Mouse (Mus musculus) adipocyte (in vitro differentiated cells): ENCODE data around the gene Tapbpl.
"Not testable (repeated sequence)": the region's sequence is repeated elsewhere in the genome, so short reads cannot be mapped to it uniquely, and the experiment has no call there.

Experiments
- DNase-seq: peaks from one replicate; pipeline ENCODE4 v3.0.0-alpha.2; 2016; ENCODE audit warnings: low spot score

Gene Tapbpl

DNA sequence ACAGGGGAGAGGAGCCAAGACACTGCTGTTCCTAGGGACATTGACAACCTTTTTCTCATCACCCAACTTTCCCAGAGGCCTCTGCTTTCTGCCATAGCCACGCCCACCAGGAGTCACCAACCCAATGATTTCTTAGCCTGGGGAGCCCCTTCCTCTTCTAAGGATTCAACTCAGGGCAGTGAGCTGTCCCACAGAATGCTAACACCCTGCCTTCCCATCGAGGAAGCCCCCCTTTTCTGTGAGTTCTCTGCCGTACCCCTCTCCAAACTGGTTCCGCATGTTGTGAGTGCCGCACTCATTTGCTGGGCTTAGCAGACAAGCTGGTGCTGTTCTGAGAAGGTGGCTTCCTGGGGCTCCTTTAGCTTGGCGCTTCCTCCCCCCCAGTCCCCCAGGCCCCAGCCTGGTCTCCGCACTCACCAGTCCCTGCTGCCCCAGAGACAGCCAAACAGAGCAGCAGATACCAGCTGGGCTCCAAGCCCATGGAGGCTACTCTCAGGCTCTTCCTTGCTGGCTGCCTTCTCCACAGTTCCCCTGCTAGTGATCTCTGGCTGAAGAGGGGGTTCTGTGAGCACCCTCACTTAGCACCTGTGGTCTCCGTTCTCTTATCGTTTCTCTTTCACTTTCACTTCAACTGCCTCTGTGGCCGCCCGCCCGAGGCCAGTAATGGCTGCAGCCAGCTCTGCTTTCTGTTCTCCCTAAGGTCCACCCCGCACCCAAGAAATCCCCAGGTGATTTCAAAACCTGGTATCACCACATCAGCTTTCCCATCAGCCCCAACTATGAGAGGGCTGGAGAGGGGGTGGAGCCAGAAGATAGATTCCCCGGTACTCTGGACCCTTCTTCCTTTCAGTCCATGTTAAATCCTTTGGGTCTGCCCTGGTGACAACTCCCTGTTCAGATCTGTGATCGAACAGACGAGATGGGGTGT lies at the start of gene Tapbpl:
TSS of gene Tapbpl (minus strand) at position 744 of the 928 bp plus-strand sequence.
- peak; percentile 76 for DNase-seq

DNA sequence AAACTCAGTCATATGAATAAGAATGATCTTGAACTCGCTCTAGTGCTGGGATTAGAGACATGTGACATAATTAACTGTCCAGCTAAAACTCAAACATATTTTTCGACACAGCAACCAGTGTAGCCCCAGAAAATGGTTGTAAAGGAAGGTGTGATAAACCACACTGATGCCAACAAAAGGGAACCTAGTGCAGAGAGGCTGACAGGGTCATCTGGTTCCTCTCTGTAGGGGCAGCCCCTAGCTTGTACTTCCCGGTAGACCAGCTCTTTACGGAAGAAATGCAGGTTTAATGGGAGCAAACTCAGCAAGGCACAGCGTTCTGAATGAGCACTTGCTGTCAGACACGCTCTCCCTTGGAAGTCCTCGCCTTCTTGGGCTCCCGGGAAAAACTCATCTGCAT lies 48.1 kb upstream of the Tapbpl start:
- no peak for DNase-seq

DNA sequence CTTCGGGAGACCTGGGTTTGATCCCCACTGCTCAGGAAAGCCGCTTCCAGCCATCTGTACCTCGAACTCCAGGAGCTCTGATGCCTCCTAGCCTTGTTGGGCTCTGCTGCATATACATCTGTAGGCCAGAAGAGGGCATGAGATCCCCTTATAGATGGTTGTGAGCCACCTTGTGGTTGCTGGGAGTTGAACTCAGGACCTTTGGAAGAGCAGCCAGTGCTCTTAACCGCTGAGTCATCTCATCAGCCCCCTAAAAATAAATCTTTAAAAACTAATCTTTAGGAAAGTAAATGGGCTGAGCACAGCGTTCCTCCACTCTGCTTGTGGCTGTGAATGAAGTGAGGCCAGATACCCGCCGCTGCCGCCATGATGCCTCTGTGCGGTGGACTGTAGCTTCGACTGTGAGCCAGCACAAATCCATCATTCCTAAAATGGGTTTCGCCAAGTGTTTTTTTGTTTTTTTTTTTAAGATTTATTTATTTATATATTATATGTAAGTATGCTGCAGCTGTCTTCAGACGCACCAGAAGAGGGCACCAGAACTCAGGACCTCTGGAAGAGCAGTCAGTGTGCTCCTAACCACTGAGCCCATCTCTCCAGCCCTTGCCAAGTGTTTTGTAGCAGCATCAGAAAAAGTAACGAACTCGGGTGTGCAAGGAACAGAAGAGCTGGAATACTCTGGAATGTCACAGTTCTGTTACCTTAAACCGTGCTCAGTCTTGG lies 43.3 kb upstream of the Tapbpl start:
- peak; percentile 76 for DNase-seq

DNA sequence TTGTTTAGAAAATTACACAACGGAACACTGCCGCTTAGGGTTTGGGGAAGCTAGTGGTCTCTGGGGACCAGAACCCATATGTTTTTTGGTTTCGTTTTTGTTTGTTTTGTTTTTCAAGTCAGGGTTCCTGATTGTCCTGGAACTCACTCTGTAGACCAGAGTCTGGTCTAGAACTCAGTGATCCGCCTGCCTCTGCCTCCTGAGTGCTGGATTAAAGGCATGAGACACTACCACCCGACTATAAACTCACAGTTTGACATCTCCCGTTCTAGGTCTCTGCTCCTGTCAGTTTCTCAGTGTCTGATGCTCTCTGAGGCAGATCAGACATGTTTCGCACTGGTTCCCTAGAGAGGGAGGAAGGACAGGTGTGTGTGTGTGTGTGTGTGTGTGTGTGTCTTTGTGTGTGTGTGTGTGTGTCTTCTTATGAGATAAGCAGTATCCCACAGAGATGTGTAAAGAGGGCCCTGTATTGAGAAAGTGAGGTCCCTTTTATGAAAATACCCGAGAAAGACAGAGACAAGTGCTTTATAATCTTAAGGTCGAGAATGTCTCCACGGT lies 40.6 kb upstream of the Tapbpl start:
- peak; percentile 24 for DNase-seq

DNA sequence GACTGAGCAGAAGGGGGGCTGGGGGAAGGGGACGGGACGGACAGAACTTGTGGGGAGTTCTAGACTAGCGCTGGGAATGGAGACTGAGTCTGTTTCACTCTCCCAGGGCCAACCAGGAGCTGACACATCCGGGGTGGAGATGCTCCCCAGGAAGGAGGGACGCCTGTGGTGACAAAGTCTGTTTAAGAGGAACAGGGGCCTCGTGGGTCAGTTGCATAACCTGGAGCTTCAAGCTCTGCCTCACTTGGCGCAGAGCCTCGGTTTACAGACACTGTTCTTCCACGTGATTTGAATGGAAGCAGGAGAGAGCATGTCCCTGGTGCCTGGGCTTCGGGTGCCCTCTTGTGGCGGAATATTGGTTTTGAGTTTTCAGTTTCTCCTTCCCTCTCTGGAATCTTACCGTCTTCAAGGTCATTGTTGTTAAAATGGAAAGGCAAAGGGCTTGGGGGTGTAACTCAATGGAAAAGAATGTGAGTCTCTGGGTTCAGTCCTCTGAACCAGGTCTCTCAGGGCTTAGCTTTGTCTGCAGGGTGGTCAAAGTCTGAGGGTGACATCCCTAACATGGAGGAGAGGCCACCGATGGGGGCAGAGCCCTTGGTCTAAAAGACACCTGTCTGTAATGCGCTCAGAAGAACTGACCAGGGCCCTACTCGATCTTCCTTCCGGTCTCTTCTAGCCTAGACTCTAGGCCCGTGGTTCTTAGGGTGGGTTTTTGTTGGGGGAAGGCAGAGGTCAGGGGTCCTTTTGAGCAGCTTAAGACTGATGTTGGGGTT lies 40.0 kb upstream of the Tapbpl start:
- DNase-seq, result peak; percentile 100

DNA sequence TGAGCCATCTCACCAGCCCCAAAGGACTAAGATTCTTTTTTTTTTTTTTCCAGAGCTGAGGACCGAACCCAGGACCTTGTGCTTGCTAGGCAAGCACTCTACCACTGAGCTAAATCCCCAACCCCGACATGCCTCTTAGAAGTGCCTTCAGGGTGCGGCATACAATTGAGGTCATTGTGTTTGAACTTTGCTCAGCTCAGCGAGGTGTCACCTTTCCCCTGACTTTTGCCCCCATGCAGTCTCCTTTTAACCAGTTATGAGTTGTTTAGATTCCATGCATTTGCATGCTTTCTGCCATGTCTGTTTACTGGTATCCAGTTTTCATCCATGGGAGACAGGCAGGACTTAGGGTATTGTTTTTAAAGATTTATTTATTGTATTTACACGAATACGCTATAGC lies 37.1 kb upstream of the Tapbpl start:
- DNase-seq, result no peak

DNA sequence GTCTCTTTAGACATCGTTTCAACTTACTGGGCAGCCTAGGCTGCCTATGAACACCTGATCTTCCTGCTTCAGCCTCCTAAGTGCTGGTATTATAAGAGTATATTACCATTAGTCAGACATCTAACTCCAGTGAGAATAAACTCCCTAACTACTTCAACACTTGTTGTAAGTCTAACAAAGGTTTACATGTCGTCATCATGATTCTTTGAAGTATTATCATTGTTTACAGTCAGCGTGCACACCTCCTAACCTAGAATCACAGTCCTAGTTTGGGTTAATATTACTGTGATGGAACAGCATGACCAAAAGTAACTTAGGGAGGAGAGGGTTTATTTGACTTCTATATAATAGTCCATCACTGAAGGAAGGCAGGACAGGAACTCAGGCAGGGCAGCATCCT lies 35.8 kb upstream of the Tapbpl start:
- DNase-seq, result no peak

DNA sequence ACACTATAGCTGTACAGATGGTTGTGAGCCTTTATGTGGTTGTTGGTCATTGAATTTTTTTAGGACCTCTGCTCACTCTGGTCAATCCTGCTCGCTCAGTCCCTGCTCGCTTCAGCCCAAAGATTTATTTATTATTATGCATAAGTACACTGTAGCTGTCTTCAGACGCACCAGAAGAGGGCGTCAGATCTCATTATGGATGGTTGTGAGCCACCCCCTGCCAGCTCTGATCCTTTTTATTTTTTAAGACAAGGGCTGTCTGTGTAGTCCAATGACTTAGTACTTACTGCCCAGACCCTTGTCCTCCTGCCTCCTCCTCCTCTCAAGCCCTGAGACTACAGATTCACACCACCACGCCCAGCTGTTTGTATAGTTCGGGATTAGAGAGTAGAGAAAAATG lies 34.9 kb upstream of the Tapbpl start:
- not testable (repeated sequence) for DNase-seq

DNA sequence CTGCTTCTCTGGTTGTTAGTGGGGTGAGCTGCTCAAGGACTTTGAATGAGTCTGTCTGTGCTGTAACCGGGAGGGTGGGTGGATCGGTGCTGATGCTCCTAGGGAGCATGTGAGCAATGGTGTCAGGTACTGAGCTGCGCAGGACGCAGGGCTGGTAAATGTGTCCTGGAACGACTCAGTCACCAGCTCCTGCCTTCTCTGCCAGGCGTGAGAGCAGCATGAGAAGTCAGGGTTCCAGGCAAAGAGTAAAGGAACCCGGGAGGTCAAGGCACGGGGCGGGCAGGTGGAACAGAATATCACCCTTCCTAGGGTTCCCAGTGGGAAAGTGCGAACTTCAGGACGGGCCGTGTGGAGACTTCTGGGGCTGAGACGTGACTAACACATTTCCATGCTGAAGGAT lies 34.4 kb upstream of the Tapbpl start:
- no peak for DNase-seq

DNA sequence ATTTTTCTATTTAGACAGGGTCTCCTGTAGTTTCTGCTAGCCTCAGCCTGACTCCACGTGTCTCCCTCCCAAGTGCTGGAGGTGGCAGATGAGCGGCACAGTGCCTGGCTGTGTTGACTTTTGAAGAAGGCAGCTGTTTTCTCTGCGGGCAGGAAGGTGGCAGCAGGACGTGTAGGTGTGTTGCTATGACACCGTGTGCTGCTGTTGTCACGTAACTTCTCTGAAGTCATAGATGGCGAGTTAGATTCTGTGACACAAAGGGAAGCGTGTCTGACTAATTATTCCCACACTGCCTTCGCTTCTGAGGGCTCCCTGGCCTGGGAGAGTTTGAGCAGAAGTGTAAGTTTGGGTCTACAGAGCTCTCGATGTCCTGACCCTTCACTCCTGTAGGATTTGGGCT lies 33.6 kb upstream of the Tapbpl start:
- no peak for DNase-seq

DNA sequence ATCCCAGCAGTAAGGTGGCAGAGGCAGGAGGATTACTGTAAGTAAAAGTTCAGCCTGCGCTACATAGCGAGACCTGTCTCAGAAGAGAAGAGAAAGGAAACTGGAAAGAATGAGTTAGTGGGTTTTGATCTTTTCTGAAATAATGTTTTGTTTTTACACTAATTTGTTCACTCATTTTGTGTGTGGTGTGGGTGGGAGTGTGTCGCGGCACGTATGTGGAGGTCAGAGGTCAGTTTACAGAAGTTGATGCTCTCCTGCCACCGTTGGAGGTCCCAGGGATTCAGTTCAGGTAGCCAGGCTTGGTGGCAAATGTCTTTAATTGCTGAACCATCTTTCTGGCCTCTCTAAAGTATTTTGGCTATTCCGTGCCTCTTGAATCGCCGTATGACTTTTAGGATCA lies 32.6 kb upstream of the Tapbpl start:
- no peak for DNase-seq

DNA sequence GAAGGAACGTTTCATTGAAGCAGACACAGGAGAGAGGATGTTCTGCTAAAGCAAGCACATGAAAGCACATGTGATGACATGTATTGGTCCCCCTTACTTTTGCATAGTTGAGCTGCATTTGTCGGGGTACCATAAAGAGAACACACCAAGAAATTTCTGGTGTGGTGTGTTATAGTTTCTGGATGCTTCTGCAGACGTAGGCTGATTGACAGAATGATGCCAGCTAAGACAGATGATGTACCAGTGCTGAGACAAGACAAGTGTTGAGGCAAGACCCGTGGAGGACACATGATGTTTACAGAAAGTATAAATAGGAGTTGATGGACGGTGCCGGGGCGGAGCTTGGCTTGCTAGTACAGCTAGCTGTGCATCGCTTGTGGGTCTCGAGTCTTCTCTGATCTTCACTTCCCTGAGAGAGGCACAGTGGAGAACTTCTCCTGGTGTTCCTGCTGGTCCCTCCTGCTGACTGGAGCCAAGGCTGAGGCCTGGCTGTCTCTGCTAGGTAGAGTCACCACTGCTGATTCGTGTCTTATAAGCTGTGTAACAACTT lies 28.4 kb upstream of the Tapbpl start:
- DNase-seq, result no peak

DNA sequence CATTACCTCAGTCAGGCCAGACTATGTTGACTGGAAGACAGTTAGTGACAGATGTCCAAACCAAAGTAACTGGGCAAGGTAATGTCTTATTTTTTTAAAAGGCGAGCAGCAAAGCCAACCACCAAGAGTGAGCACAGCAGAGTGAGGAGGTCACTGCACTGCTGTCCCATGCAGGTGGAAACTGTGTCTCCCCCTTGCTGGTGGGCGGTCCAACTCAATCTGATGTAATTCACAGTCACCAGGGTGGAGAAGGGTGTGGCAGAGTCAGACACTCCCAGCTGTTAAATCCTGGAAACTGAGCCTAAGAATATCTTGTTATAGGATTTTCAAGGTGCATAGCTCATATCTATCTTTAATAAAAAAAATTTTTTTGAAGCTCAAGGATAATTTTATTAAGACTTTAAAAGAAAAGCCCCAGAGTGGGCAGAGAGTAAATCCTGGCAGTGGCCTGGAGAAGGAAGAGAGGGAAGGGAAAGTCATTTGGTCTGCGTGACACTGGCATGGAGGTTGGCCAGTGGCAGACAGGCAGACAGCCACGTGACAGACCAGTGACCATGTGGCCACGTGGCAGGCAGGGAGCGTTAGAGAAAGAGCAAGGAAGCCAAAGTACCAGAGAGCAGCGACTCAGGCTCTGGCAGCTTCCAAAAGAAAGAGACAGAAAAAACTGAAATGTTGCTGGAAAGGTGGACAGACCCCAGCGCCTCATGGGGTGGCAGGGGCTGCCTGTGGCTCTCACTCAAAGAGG lies 24.7 kb upstream of the Tapbpl start:
- DNase-seq, result no peak

DNA sequence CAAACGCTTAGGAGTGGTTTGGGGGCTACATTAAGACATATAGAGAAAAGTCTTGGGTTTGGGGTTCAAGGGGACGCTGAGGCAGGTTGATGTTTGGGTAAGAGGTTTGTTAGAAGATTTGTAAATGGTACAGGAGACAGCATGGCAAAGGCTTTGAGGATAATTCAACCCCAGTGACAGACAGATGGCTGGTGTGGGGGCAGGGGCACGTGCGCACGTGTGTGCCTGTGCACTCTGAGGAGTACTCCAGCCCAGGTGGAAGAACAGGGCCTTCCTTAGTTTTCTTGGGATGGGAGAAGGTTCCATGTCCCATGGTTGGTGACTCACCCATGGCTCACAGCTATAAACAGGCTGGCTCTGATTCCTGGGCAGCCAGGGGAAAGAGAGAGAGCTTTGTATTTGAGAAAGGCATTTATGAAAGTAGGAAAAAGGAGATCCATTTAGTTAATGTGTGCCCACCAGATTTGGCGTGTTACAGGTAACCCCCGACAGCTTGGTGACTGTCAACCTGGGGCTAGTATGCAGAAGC lies 23.9 kb upstream of the Tapbpl start:
- no peak for DNase-seq

DNA sequence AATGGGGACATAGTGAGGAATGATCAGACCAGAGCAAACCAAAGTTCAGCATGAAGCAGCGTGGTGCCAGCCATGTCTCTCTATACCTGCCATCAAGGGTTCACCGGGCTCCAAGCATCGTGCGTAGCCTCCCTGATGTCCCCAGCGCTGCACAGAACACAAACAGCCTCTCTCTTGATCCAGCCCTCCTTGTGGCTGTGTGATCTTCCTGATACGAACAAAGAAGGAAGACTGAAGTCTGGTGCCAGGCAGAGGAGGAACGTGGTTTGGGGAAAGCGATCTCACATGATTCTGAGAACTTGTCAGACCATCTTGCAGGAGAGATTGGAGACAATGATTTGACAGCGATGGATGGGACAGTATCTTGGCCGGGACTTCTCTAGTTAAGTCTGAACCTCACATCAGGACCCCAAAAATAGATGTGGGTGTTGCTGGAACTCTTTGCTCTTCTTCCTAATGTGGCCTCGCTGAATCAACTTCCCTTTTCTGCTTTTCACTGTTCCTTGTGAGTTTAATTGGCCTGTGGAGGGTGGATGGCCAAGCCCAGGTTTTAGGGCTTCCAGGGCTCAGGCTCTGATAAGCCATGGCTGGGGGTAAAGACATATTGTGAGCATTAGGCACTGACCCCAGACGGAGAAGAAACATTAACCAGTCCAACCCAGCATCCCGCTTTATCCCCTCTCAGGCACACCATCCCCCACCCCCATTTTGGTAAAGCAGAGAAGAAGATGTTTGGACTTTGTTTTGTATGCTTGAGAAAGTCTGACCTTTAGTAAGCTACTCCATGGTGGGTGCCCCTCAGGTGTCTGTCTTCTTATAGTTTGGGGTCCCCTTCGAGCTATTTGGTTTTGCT lies 22.4 kb upstream of the Tapbpl start:
- DNase-seq, result no peak

DNA sequence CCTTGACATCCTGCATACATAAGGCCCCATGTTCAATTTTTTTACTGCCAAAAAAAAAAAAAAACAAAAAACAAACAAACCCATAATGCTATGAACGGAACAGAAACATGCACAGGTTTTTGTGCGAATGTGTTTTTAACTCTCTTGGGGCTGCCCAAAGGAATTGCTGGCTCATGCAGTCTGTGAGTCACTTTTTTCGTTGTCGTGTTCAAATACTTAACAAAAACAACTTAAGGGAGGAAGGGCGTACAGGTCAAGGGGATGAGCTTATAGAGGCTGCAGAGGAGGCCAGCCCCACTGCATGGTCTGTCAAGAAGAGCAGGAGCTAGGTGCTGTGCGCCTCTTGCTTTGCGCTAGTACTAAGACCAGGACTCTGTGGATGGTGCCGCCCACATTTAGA lies 21.1 kb upstream of the Tapbpl start:
- DNase-seq, result no peak

DNA sequence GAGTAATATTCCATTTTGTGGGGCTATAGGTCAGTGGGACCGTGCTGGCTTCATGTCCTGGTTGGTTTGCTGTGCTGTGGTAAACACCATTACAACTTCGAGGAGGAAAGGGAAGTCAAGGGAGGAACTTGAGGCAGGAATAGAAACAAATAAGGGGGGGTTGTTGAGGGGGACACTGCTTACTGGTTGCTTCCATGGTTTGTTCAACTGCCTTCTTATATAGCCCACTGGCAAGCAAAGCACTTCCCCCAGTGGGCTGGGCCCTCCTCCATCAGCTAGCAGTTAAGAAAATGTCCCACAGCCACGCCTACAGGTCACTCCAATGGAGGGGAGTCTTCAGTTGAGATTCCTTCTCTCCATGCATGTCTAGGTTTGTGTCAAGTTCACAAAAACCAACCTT lies 20.6 kb upstream of the Tapbpl start:
- no peak for DNase-seq

DNA sequence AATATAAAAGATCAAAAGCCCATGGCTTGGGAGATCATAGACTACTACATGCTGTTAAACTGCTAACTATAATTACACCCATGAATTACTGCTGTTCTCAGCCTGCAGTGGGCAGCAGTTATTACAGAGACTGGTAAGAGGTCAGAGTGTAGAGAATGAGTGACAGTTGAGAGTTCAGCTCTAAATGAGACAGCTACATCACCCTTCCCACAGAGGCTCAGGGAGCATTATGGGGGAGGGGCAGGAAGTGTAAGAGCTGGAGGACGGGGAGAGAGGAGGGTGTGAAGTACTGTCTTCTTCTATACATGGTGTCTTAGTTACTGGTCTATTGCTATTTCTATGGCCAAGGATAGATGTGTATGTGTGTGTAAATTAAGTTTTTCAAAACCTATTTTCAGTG lies 12.9 kb upstream of the Tapbpl start:
- peak; percentile 31 for DNase-seq

DNA sequence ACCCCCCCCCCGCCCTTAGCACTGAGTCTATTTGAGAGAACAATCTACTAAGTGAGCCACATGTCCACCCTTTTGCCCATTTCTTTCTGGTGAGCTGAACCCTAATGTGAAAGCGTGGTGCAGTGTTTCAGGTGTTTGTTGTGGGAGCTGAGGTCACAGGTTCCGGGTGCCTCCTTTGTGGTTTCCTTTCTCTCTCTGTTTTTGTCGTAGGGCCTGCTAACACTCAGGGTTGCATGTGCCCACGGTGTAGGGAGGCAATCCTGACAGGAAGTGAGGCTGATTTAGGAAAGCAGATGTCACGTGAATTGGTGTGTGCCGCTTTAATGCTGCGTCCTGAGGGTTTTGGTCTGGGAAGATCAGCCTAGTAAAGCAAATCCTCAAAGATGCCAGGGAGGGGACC lies 9.9 kb upstream of the Tapbpl start:
- DNase-seq, result no peak

DNA sequence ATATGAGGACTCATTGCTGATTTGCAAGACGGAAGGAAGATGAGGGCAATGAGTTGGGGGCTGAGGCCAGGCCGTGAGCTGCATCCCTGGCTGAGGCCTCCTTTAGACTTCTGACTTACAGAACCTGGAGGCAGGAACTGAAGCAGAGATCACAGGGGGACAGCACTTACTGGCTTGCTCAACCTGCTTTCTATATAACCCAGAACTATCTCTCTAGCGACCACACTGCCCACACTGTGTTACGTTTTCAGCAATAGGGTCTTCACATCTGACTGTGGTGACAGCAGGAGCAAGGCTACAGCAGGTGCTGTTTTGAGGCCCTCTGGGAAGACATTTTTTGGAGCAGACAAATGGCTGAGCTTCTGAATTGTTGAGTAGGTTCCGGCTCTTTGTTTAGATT lies 9.0 kb upstream of the Tapbpl start:
- DNase-seq, result no peak
